Mouse (Mus musculus): Measurements from ENCODE around the gene Otx2. TPM values are rescaled to one million over a fixed set of nuclear protein-coding genes. Genes with fewer than 3 reads are reported as not detected.

Otx2 gene
- polyA plus RNA-seq, 1 experiment: not detected

GRCm38 (mm10) chr14:48674036-48674831, 615 bp upstream of the Otx2 start:
- Histone ChIP-seq H3K4me1 (ENCODE audit: control insufficient read depth, insufficient read depth, insufficient read length, low read length) (no peaks in the 10 kb centered on the region), H3K27ac (ENCODE audit: insufficient read depth, low read depth, low read length) (no peak overlapping the region), H3K4me3 (ENCODE audit: low read depth, low read length) (no peak overlapping the region), H3K27me3 (ENCODE audit: control insufficient read depth, insufficient read depth, low read length) (peaks cover 25% of the 10 kb centered on the region), H3K36me3 (ENCODE audit: control insufficient read depth, insufficient read depth, low read length) (no peaks in the 10 kb centered on the region)
- no peak for TF ChIP-seq POLR2A (IDR thresholded peaks at IDR 0.05; ENCODE audit: low read depth, low read length)
- TF ChIP-seq CTCF (IDR thresholded peaks at IDR 0.05; ENCODE audit: extremely low read depth, insufficient read length, insufficient replicate concordance, low read depth, low read length): no peak
- WGBS: 5% methylated on average over 36 of the region's 36 CpGs

GRCm38 (mm10) chr14:48672611-48673176, 925 bp downstream of the Otx2 start:
- 14% methylated on average over 10 of the region's 10 CpGs for whole genome bisulfite sequencing
- H3K36me3 ChIP-seq (ENCODE audit: control insufficient read depth, insufficient read depth, low read length): no peaks in the 10 kb centered on the region
- TF ChIP-seq CTCF (IDR thresholded peaks at IDR 0.05; ENCODE audit: extremely low read depth, insufficient read length, insufficient replicate concordance, low read depth, low read length) (no peak), POLR2A (IDR thresholded peaks at IDR 0.05; ENCODE audit: low read depth, low read length) (no peak)
- H3K27me3 ChIP-seq (ENCODE audit: control insufficient read depth, insufficient read depth, low read length): peaks cover 32% of the 10 kb centered on the region
- H3K4me1 ChIP-seq (ENCODE audit: control insufficient read depth, insufficient read depth, insufficient read length, low read length): no peaks in the 10 kb centered on the region
- H3K4me3 ChIP-seq (ENCODE audit: low read depth, low read length): no peak overlapping the region
- H3K27ac ChIP-seq (ENCODE audit: insufficient read depth, low read depth, low read length): no peak overlapping the region

GRCm38 (mm10) chr14:48671480-48672240, 2.0 kb downstream of the Otx2 start:
- TF ChIP-seq POLR2A (IDR thresholded peaks at IDR 0.05; ENCODE audit: low read depth, low read length) (no peak), CTCF (IDR thresholded peaks at IDR 0.05; ENCODE audit: extremely low read depth, insufficient read length, insufficient replicate concordance, low read depth, low read length) (no peak)
- no peaks in the 10 kb centered on the region for H3K36me3 ChIP-seq (ENCODE audit: control insufficient read depth, insufficient read depth, low read length)
- H3K27me3 ChIP-seq (ENCODE audit: control insufficient read depth, insufficient read depth, low read length): peaks cover 39% of the 10 kb centered on the region
- H3K4me1 ChIP-seq (ENCODE audit: control insufficient read depth, insufficient read depth, insufficient read length, low read length): no peaks in the 10 kb centered on the region
- H3K27ac ChIP-seq (ENCODE audit: insufficient read depth, low read depth, low read length): no peak overlapping the region
- no peak overlapping the region for H3K4me3 ChIP-seq (ENCODE audit: low read depth, low read length)
- 24% methylated on average over 9 of the region's 9 CpGs for WGBS

- Histone ChIP-seq H3K4me3 (ENCODE audit: low read depth, low read length) (no peak overlapping the region), H3K27ac (ENCODE audit: insufficient read depth, low read depth, low read length) (no peak overlapping the region), H3K36me3 (ENCODE audit: control insufficient read depth, insufficient read depth, low read length) (no peaks in the 10 kb centered on the region), H3K27me3 (ENCODE audit: control insufficient read depth, insufficient read depth, low read length) (peaks cover 46% of the 10 kb centered on the region), H3K4me1 (ENCODE audit: control insufficient read depth, insufficient read depth, insufficient read length, low read length) (no peaks in the 10 kb centered on the region)
- no peak for TF ChIP-seq CTCF (IDR thresholded peaks at IDR 0.05; ENCODE audit: extremely low read depth, insufficient read length, insufficient replicate concordance, low read depth, low read length)
- TF ChIP-seq POLR2A (IDR thresholded peaks at IDR 0.05; ENCODE audit: low read depth, low read length): no peak
- 42% methylated on average over 4 of the region's 4 CpGs for WGBS
Measured at GRCm38 (mm10) chr14:48670761-48671479, 2.7 kb downstream of the Otx2 start.

GRCm38 (mm10) chr14:48670258-48670630, 3.4 kb downstream of the Otx2 start:
- Histone ChIP-seq H3K36me3 (ENCODE audit: control insufficient read depth, insufficient read depth, low read length) (no peaks in the 10 kb centered on the region), H3K4me3 (ENCODE audit: low read depth, low read length) (no peak overlapping the region), H3K27me3 (ENCODE audit: control insufficient read depth, insufficient read depth, low read length) (peaks cover 53% of the 10 kb centered on the region), H3K4me1 (ENCODE audit: control insufficient read depth, insufficient read depth, insufficient read length, low read length) (peaks cover 2% of the 10 kb centered on the region; the same call in 1 of the 2 replicates), H3K27ac (ENCODE audit: insufficient read depth, low read depth, low read length) (no peak overlapping the region)
- TF ChIP-seq POLR2A (IDR thresholded peaks at IDR 0.05; ENCODE audit: low read depth, low read length): no peak
- TF ChIP-seq CTCF (IDR thresholded peaks at IDR 0.05; ENCODE audit: extremely low read depth, insufficient read length, insufficient replicate concordance, low read depth, low read length): no peak
- 9% methylated on average over 3 of the region's 3 CpGs for WGBS

GRCm38 (mm10) chr14:48669541-48670257, 3.9 kb downstream of the Otx2 start:
- TF ChIP-seq CTCF (IDR thresholded peaks at IDR 0.05; ENCODE audit: extremely low read depth, insufficient read length, insufficient replicate concordance, low read depth, low read length) (no peak), POLR2A (IDR thresholded peaks at IDR 0.05; ENCODE audit: low read depth, low read length) (no peak)
- Histone ChIP-seq H3K27ac (ENCODE audit: insufficient read depth, low read depth, low read length) (no peak overlapping the region), H3K36me3 (ENCODE audit: control insufficient read depth, insufficient read depth, low read length) (no peaks in the 10 kb centered on the region), H3K4me3 (ENCODE audit: low read depth, low read length) (no peak overlapping the region), H3K4me1 (ENCODE audit: control insufficient read depth, insufficient read depth, insufficient read length, low read length) (peaks cover 5% of the 10 kb centered on the region; the same call in 1 of the 2 replicates), H3K27me3 (ENCODE audit: control insufficient read depth, insufficient read depth, low read length) (peaks cover 57% of the 10 kb centered on the region)
- WGBS: 5% methylated on average over 18 of the region's 18 CpGs

Data from small intestine, adult 2 months (tissue).